Mouse (Mus musculus) ovary, postnatal 14 days (tissue): Measurements from ENCODE around the gene Gfod2.

Source experiments
- DNase-seq: peaks from one replicate; pipeline ENCODE4 v3.0.0; 2022; ENCODE audit warnings: low spot score

Gfod2 gene

DNA sequence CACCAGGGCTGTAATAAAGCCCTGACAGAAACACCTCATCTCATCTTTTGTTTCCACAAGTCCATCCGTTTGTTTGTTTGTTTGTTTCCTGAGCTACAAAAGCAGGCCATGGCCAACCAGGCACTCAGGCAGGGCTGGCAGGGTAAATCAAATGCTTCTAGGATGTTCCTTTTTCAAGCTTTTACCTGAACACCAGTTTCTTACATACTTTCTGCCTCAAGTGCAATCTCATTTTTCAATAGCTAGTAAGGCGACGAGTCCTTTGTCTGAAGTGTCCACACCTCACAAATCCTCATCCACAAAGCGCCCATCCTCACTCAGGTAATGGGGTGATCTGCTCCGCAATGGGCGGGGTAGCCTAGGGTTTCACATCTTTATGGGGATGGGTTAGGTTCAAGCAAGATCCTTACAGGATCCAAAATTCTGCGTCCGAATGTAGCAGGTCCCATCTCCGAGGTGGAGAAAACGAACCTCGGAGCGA, 628 bp downstream of the Gfod2 start:
- no peak for DNase-seq

DNA sequence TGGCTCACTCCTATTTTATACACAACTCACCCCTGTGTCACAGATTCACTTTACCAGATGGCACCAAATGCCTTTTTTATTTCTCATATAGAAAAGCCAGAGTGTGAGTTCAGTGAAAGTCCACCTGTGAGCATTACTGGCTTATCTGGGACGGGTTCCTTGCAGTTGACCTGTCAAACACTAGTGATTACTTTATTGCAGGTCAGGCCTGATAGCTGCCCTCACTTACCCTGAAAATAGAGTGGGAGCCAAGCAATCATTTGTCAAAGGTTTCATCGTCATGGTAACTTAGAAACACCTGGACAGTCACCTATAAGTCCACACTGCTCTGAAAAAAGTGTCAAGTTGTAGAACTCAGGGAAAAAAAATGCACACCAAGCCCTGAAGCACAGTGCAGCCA, 3.8 kb downstream of the Gfod2 start:
- DNase-seq = no peak

DNA sequence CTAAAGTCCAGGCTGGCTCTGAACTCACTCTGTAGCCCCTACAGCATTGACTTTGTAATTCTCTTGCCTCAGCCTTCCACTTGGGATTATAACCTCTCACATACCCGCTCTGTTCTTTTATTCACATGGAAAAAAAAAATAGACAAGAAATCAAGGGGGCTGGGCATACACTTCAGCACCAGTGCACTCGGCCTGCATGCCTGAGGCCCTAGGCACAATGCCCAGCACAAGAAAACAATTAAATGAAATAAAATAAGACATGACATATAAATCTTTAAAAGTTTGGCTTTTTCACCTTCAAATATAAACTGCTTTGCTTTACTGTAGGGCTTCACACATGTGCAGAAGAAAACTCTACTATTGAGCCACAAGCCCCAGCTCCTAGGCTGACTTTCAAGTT, 4.5 kb downstream of the Gfod2 start:
- no peak for DNase-seq

DNA sequence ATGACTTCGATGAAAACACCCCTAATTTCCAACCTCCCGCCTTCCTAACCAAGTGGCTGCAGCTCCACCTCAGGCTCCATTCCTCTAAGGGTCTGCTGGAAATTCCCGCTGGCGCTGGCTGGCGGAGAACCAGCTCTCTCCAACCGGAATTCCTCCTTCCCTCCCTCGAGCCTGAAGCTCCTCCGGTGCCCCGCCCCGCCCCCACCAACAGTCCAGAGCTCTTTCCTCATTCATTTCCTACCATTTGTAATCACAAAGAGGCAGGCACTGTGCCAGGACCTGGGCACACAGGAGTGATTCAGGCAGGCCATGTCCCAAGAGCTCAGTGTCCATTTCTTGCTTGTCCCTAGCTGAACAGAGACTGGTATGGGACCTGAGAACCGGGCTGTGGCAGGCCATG, 7.9 kb downstream of the Gfod2 start:
- peak; percentile 59 for DNase-seq

DNA sequence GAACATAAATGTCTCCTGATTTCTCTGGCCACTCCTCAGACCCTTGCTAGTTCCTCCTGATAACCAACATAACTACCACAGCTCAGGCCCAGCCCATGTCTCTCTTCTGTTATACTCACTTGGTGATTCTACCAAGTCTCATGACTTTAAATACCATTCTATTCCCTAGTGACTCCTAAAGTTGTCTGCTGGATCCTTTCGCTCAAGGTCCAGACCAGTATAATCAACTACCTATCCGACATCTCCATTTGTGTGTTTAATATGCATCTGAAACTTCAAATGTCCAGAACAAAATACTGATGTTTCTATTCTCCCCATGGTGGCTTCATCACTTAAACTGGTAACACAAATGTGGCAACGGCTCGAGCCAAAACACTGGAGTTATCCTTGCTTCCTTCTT, 15.2 kb downstream of the Gfod2 start:
- no peak for DNase-seq

DNA sequence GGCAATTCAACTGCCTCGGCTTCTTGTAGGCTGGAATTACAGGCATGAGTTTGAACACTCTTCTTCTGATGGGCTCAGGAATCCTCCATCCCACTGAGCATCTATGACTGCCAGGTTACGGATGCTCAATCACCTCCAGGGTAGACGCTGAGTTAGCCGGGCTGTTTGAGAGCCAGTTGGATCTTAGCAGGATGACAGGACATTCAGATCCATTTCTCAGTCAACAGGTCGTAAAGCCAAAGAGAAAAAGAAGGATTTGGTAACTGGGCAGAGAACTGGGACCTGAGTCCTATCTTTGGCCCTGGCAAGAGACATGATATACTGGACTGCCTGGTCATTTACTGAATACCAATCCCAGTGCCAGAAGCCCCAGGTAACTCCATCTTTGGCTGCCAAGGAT, 19.2 kb downstream of the Gfod2 start:
- DNase-seq = no peak

DNA sequence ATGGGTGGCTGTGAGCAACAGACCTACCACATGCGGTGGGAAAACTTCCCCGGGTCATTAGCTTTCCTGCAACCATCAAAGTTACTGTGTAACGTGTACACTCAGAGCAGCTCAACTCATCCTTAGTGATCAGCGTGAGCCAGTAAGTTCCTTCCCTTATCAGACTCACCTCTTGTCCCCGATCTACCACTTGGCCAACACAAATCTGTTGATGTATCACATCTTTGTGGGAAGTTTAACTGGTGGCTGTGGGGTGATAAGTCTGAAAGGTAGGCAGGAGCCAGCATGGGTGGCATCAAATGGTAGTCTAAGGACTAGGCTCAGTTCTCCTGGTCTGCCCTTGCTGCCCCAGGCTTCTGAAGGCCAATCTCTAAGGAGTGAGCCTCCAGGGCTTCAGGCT, 26.3 kb downstream of the Gfod2 start:
- DNase-seq = no peak

DNA sequence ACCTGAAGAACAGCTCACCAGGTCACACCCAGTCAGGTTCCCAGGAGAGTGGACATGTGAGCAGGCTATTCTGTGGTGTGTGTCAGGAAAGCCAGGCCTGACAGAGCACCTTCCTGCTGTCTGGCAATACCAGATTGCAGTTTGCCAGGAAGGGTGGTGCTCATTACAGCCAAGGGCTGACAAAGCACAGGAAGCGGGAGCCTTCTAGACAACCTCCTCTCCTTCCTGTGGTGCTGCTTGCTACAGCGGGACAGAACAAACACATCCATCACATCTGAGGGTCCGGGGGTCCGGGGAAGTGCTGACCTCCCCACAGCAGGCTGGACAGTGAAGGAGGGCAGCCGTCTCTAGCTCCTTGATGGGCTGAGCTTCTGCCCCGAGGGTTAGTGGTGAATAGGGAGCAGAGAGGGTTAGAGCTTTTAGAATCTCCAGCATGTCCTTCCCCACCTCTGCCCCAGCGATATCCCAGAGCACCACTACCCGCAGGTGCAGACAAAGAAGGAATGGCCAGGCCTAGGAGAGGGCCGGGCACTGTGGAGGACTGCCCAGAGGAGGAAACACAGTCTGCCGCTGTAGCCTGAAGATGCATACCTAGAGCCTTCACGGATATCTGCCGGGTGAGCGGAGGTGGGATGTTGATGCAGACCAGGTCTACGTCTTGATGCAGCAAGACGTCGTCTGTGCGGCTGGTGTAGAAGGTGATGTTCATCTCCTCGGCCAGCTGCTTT, 30.9 kb downstream of the Gfod2 start:
- DNase-seq = no peak

DNA sequence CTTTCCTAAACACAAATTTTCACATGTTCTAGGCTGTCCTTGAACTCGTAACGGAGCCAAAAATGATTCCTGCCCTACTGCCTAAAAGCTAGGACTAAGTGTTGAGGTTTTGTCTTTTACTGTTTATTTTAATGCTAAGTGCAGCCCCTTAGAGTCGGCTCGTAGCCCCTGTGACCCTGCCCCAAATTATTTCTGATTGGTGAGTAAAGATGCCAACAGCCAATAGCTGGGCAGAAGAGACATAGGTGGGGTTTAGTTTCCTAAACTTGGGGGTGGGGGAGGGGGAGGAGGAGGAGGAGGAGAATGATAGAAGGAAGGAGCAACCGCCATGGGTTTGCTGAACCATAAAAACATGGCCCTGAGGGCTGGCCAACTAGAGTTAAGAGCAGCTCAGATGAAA, 32.7 kb downstream of the Gfod2 start:
- DNase-seq = no peak

DNA sequence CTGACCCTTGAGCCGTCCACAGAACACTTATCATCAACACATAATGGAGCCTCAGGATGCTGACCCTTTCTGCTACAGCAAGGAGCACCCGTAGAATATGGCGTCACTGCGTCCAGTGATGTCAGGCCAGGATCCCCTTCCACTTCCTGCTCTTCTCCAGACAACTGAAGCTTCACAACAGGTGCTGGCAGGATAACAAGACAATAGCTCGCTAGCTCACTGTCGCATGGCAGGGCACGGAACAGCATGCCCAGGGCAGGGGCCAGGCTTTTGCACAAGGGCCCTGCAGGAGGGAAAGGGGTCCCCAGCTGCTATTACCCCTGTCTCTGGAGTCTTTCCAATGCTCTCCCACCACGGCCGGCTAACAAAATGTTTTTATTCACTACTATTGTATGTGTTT, 35.6 kb downstream of the Gfod2 start:
- DNase-seq = no peak

DNA sequence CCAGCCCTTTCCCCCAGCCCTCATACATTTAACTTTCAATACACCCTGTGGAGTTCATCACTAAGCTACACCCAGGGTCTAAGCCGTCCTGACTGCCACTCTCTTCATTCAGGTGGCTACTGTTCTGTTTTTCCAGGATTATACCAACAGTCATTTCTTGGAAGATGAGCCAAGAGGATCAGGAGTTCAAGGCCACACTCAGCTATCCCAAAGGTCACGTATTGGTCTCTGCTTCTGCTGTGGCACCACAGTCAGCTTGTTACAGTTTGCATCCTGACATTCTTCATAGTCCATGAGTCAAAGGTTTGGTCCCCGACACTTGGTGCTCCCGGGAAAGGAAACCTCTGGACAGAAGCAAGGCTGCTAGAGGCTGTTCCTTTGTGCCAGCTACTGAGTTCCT, 38.8 kb downstream of the Gfod2 start:
- no peak for DNase-seq

DNA sequence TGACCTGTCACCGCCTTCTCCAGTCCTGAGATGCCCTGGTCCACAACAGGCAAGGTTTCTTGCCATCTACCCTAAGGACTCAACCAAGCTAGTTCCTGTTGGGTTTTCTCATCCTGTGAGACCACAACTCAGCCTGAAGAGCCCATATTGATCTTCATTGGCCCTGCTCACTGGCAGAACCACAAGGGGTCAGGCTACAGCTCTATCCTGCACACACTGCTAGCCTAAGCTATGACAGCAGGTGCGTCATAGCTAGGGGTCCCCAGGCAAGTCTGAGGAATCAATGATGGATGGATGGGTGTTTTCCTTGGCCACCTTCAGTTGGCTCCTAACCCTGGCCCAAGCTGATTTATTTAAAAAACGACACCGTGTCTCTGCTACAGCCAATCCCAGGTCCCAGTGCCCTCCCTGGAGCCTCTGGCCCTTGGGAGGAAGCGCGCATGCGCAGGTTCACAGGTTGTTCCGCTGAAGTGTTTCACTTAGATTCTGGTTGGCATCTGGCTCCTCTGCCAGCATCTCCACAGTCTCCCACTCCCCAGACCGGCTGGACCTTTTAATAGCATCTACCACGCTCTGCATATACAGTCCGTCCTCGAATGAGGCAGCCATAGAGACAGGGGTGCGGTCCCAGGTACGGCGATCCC, 42.0 kb downstream of the Gfod2 start:
- no peak for DNase-seq

DNA sequence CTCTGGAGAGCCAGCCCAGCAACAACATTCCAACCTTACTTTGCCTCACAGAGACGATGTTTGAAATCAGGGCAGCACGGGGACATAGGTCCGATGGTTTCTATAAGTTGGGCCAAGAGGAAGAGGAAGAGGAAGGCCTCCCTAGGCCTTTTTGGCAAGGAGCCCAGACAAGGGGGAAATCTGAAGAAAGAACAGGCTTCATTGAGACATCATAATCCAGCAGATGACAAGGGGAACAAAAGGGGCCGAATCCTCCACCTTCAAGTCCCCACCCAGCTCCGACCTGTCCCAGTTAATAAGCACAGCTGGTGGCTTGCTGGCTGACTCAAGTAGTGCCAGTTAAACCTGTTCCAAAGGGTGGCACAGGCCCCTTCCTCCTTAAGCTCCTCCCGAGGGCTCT, 43.4 kb downstream of the Gfod2 start:
- no peak for DNase-seq

DNA sequence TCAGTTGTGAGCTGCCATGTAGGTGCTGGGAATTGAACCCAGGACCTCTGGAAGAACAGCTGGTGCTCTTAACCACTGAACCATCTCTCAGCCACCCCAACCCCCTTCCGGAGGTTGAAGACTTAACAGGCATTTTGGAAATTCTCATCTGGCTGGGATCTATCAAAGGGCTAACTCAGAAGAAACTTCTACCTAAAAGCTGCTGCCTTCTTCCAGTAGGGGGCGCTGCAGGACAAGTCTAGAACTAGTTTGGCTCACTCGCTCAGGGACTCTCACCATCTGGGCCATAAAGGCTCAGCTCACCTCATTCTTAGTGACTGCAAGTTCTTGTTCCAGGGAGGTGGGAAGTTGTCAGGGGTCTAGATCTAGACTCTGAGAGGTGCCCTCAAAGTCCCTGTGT, 44.3 kb downstream of the Gfod2 start:
- DNase-seq = peak; percentile 83

DNA sequence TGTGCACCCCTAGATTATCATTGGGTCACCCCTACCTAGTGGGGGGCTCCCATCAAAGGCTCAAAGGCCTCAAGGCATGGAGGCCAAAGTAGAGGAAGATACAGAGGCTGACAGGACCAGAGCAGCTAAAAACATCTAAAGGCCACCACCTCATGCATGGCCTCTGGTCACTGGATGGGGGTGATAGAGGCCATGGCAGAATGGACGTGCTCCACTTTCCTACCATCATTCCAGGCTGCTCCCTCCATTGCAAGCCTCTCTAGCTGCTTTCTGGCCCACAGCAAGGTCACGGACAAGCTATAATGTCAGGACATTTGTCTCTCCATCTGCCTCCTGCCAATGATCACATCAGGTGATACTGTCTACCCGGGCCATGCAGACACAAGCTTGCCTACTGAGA, 46.2 kb downstream of the Gfod2 start:
- DNase-seq = no peak

DNA sequence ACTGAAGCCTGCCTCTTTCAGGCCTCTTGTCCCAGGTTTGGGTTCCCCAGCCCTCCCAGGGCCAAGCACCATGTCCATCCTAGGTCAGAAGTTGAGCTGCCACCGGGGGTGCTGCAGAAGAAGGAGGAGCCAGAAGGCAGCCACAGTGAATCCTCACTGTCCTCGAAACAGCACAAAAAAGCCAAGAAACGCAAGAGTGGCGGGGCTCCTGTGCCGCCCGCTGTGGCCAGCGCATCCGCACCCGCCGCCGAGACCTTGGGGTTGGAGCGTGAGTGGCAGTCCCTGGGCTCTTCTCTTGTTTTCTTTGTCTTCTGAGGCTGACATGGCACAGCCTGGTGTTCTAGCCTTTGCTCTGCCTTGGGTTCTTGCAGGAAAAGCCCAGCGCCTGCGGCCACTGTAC, 49.1 kb downstream of the Gfod2 start:
- no peak for DNase-seq

DNA sequence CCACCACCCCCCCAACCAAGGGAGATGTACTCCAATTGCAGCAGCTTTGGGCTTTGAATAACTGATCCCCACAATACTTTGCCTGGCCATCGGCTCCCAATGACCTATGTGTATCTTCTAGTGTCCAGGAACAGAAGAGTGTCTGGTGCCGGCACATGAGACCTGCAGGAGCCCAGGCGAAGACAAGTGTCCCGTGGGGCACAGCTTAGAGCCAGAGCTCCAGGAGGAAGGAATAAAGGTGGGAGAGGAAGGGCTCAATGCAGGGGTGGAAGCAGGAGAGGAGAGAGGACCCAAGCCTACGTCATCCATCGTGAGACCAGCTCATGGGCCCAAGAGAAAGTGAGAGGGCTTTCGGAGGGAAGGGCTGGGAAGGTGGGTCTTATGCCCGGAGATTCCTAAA, 49.8 kb downstream of the Gfod2 start:
- DNase-seq = no peak

DNA sequence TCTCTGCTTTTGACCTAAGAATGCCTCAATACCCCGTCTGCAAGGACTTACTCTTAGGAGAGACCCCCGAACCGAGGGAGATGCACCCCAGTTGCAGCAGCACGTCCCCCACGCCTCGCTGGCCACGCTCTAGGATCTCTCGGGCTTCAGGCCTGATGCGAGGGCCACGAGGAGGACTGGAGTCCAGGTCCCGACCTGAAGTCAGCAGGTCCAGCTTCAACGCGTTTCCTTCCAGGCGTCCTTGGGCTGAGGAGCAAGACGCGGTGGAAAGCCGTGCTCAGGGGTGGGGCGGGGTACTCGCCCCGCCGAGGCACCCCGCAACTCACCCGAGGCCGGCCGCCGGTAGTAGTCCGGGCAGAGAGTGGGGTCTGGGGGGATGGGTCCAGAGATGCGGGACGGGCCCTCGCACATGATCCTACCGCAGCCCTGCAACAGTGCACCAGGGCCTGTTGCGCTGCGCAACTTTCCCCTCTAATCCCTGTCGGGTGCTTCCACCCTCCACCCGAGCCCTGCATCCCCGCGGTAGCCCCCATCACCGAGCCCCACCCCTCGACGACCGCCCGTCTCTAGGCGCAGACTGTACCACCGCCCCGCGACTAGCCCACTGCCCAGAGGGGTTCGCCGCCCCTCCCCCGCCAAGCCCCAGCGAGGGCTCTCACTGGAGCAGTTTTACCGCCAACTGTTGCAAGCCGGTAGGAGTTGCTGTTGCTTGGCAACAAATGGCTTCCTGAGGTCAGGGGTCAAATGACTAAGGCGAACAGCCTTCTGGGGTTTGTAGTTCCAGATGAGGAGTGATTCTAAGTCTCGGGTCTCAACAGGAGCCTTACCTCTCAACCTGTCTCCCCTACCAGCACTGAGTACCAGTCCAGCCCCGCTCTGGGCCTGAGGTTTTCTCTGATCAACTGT, 50.7 kb downstream of the Gfod2 start, which contains the start of the genes 4933405L10Rik and Enkd1:
Gene 4933405L10Rik (plus strand): TSS at position 158 of the 906 bp plus-strand sequence.
Gene Enkd1 (minus strand): TSS at position 713 of the 906 bp plus-strand sequence.
- peak; percentile 81 for DNase-seq

DNA sequence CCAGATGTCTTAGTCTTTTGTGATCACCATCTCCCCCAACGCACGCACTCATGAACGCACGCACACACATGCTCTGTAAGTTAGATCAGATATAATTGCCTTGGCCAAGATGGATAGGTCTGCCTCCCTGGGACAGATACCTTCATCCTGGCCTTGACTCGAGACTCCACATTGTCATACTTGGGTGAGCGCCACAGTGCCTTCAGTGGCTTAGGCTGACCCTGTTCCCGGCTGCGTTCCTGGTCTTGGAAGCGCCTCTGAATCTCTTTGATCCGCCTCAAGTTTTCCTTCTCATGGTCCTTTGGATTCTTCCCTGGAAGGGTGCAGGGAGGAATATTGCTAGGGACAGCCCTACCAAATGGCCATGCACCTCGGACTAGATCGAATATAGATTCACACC, 52.0 kb downstream of the Gfod2 start:
- DNase-seq = no peak

DNA sequence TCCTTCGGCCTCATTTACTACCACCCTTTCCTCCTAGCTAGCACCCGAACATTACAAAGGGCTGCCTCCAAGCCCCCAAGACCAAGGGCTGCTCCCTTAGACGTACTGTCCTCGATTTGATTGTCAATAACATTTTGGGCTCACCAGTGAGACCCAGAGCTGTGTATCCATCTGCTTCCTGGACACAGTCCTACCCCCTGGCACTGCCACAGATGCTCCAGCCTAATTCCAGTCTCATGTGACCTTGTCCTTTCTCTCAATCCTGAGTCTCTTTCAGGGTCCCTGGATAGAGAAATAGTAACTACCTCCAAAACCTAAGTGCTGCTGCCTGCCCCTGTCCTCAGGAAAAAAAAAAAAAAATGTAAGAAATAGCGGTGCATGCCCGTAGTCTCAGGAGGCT, 53.5 kb downstream of the Gfod2 start:
- no peak for DNase-seq

DNA sequence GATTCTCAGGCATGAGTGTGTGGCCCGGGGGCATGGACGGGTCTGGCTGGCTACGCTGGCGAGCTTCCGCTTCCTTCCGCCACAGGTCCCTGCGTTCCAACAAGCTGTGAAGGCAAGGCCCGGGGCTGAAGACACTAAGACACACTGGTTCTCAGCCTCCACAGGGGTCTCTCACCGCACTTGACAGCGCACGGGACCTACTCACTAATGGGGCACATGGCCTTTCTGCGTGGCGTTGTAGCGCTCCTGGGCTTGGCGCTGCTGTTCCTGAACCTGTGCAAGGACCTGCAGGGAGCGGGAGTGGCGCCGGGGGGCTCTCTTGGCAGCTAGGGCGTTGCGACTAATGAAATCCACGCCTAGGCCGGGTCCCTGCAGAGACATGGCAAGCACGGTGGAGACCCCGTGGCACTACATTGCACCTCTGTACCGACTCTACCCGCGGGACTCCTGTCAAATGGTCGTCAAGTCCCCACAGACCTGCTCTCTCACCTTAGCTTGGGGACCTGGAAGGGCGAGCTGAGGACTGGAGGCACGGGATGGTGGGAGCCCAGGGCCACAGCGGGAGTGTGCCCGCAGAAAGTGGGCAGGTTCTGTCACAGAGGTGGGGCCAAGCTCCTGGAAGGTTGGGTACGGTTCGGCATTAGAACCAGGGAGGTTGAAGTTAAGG, 54.2 kb downstream of the Gfod2 start:
- no peak for DNase-seq

DNA sequence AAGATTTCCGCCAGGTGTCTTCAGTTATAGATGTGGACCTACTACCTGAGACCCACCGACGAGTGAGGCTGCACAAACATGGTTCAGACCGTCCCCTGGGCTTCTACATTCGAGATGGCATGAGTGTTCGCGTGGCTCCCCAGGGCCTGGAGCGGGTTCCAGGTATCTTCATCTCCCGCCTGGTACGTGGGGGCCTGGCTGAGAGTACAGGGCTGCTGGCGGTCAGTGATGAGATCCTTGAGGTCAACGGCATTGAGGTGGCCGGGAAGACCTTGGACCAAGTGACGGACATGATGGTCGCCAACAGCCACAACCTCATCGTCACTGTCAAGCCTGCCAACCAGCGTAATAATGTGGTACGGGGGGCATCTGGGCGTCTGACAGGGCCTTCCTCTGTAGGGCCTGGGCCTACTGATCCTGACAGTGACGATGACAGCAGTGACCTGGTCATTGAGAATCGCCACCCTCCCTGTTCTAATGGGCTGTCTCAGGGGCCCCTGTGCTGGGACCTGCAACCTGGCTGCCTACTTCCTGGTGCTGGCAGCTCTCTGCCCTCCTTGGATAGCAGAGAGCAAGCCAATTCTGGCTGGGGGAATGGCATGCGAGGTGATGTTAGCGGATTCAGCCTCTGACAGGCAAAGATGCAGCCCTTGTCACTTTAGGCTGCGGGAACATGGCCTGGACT, 55.6 kb downstream of the Gfod2 start:
- DNase-seq = no peak
